Mouse (Mus musculus) C2C12 (cell line): ENCODE data around the gene Actl7b.

ENCODE experiments used
- CEBPB ChIP-seq: IDR thresholded peaks from one replicate; pipeline ENCODE4 v1.6.1; 2011; ENCODE audit warnings: low read depth, mild to moderate bottlenecking, control low read depth, moderate library complexity
- CTCF ChIP-seq: IDR thresholded peaks from one replicate; pipeline ENCODE4 v1.5.1; 2011; ENCODE audit not compliant: control insufficient read depth, insufficient read depth, insufficient read length
- USF1 ChIP-seq: IDR thresholded peaks from one replicate; pipeline ENCODE4 v1.6.1; 2011; ENCODE audit warnings: low read depth, mild to moderate bottlenecking, control low read depth, moderate library complexity

DNA sequence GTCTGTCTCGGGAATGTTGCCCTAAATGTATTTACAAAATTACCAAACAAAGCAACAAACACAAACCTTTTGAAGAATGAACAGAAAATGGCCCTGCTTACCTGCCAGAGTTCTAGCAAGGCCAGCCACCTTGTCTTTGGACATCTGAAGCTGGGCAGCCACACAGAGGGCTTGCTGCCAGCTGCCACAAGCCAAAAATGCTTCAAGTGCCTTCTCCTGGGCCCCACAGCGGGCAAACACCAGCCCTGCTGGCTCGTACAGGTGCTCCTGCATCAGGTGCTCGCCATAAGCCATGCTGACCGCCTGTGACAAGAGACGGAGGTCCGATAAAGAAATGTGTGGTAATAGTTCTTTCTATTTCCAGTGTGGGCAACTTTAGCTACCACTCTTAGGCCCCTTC is 27.7 kb upstream of the Actl7b start:
- TF ChIP-seq CTCF (no peak), CEBPB (no peak), USF1 (no peak)
